Mouse (Mus musculus) heart, embryonic 11.5 days (tissue): ENCODE data around the gene Gm21083. TPM values are rescaled to one million over a fixed set of nuclear protein-coding genes. Genes with fewer than 3 reads are reported as not detected.
"Not testable (repeated sequence)": the region's sequence is repeated elsewhere in the genome, so short reads cannot be mapped to it uniquely, and the experiment has no call there.

Experiments
- ATAC-seq: fragments of 200-750 bp; cut with Nextera tagmentation; replicated peaks from 2 replicates; pipeline ENCODE4 v1.8.0; 2017; ENCODE audit warnings: moderate library complexity; ENCODE audit not compliant: insufficient number of reproducible peaks, low FRiP score, low TSS enrichment
- H3K27ac ChIP-seq: fragments of 300-500 bp; sonication (generic); 2 replicates; pipeline ENCODE4 v1.5.1; 2014; ENCODE audit warnings: mild to moderate bottlenecking, low read depth, low read length
- H3K27me3 ChIP-seq: fragments of 300-500 bp; sonication (generic); 2 replicates; pipeline ENCODE4 v1.6.1; 2014; ENCODE audit warnings: mild to moderate bottlenecking, low read length, mixed read lengths; ENCODE audit not compliant: control insufficient read depth, insufficient read depth
- H3K36me3 ChIP-seq: fragments of 300-500 bp; sonication (generic); 2 replicates; pipeline ENCODE4 v1.6.1; 2014; ENCODE audit warnings: mild to moderate bottlenecking, low read length, moderate library complexity, mixed read lengths; ENCODE audit not compliant: control insufficient read depth, insufficient read depth
- H3K4me1 ChIP-seq: fragments of 300-500 bp; sonication (generic); 2 replicates; pipeline ENCODE4 v1.6.1; 2014; ENCODE audit warnings: low read length; ENCODE audit not compliant: control insufficient read depth, insufficient read depth
- H3K4me2 ChIP-seq: fragments of 300-500 bp; sonication (generic); 2 replicates; pipeline ENCODE4 v1.6.1; 2014; ENCODE audit warnings: mild to moderate bottlenecking, moderate library complexity
- H3K4me3 ChIP-seq: fragments of 300-500 bp; sonication (generic); 2 replicates; pipeline ENCODE4 v1.5.1; 2014; ENCODE audit warnings: low read depth, low read length
- H3K9ac ChIP-seq: fragments of 300-500 bp; sonication (generic); 2 replicates; pipeline ENCODE4 v1.6.1; 2014; ENCODE audit warnings: mild to moderate bottlenecking, low read depth, low read length, moderate library complexity
- H3K9me3 ChIP-seq: fragments of 300-500 bp; sonication (generic); replicated peaks from 2 replicates; pipeline ENCODE4 v1.6.1; 2016; ENCODE audit warnings: low read length; ENCODE audit not compliant: control insufficient read depth
- WGBS: fragments of 180-500 bp; shearing (Covaris S2); extraction: QIAGEN DNeasy Blood & Tissue Kit; methylation state at CpG from one replicate; pipeline ENCODE4 v1.1.7; 2014; ENCODE audit not compliant: insufficient replicate concordance; 5-methylcytosine and 5-hydroxymethylcytosine counted together
- polyA plus RNA-seq: library from polyadenylated mRNA; unstranded; fragments of >200 nt; fragmentation: Nextera tagmentation; extraction: Ambion mirVana; gene quantifications from 2 replicates; pipeline ENCODE4 v1.2.1, GENCODE M21; 2014

The Gm21083 gene
- polyA plus RNA-seq, 1 experiment from 2014 or later, result 0.27 TPM

DNA sequence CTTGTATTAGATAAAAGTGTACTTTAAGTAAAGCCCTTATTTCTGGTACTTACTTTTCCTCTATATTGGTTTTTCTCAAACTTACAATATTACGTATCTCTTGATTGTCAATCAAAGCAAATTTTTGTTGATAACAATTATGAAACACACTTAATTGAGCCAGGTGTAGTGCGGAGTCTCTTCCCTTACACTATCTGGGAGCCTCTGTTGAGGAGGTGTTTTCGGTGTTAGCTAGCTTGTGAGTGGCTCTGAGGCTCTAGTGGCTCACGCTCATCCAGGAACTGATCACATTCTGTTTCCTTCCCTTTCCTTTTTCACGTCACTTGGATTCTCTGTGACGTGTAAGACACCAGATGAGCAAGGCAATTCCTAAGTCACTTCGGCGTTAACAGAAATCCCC lies 26.5 kb downstream of the Gm21083 start:
- H3K9me3 ChIP-seq, H3K9ac ChIP-seq, H3K27me3 ChIP-seq, H3K4me2 ChIP-seq, H3K27ac ChIP-seq, H3K4me1 ChIP-seq, ATAC-seq, H3K4me3 ChIP-seq, H3K36me3 ChIP-seq: not testable (repeated sequence)
- 65% methylated on average over 8 of the region's 8 CpGs for WGBS

DNA sequence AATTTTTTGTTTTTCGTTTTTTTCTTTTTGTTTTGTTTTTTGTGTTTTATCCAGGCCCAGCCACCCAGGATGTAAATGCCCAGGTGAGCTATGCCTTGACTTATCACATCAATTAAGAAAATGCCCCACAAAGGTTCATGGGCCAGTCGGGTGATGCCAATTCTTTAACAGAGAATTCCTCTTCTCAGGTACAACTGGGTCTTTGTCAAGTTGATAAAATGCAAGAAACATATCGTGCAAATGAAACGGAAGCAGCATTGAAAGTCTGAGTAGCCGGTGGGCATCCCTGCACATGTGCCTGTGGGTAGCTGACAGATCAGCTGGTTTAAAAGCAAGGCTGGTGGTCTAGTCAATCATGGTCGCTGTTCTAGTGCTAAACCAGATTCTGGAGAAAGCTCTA lies 29.5 kb downstream of the Gm21083 start:
- not testable (repeated sequence) for H3K27me3 ChIP-seq, H3K4me1 ChIP-seq, H3K36me3 ChIP-seq, H3K27ac ChIP-seq, H3K4me3 ChIP-seq, H3K4me2 ChIP-seq, H3K9ac ChIP-seq, H3K9me3 ChIP-seq
- 65% methylated on average over 5 of the region's 6 CpGs for WGBS
- peak; percentile 78 for ATAC-seq

GRCm38 (mm10) chr5:15610695-15611094 lies 33.6 kb downstream of the Gm21083 start:
- H3K36me3 ChIP-seq, H3K9me3 ChIP-seq, H3K27ac ChIP-seq, H3K27me3 ChIP-seq, H3K9ac ChIP-seq, H3K4me2 ChIP-seq, H3K4me1 ChIP-seq, ATAC-seq, H3K4me3 ChIP-seq: not testable (repeated sequence)
- WGBS, result 2% methylated on average over 1 of the region's 1 CpGs

DNA sequence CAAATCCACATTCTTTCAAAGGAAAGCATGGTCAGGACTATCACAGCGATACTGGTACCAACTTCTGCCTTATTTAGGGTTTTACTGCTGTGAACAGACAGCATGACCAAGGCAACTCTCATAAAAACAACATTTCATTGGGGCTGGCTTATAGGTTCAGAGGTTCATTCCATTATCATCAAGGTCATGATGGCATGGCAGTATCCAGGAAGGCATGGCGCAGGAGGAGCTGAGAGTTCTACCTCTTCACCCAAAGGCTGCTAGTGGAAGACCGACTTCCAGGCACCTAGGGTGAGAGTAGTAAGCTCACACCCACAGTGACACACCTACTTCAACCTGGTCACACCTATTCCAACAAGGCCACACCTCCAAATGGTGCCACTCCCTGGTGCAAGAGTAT lies 39.1 kb downstream of the Gm21083 start:
- ATAC-seq, result 0 out of 2 replicates have a peak, but pooled peaks have one; percentile 59

GRCm38 (mm10) chr5:15618764-15619163 lies 41.6 kb downstream of the Gm21083 start, which contains the start of gene Speer4d:
Gene Speer4d, plus strand, starts transcription at chr5:15619064.
- H3K9me3 ChIP-seq, H3K4me3 ChIP-seq, ATAC-seq, H3K36me3 ChIP-seq, H3K27ac ChIP-seq, H3K4me2 ChIP-seq, H3K4me1 ChIP-seq, H3K9ac ChIP-seq, H3K27me3 ChIP-seq: not testable (repeated sequence)
- 47% methylated on average over 1 of the region's 1 CpGs for WGBS

More for the DNA sequence above, 39.1 kb downstream of the Gm21083 start:
- not testable (repeated sequence) for H3K9ac ChIP-seq, H3K4me1 ChIP-seq, H3K9me3 ChIP-seq, H3K4me3 ChIP-seq, H3K36me3 ChIP-seq, H3K27me3 ChIP-seq, H3K27ac ChIP-seq, H3K4me2 ChIP-seq
- 68% methylated on average over 3 of the region's 3 CpGs for WGBS

GRCm38 (mm10) chr5:15628136-15628535 lies 51.0 kb downstream of the Gm21083 start:
- ATAC-seq, H3K4me3 ChIP-seq, H3K9ac ChIP-seq, H3K4me2 ChIP-seq, H3K4me1 ChIP-seq, H3K9me3 ChIP-seq, H3K27me3 ChIP-seq, H3K27ac ChIP-seq, H3K36me3 ChIP-seq: not testable (repeated sequence)
- 17% methylated on average over 1 of the region's 1 CpGs for WGBS

DNA sequence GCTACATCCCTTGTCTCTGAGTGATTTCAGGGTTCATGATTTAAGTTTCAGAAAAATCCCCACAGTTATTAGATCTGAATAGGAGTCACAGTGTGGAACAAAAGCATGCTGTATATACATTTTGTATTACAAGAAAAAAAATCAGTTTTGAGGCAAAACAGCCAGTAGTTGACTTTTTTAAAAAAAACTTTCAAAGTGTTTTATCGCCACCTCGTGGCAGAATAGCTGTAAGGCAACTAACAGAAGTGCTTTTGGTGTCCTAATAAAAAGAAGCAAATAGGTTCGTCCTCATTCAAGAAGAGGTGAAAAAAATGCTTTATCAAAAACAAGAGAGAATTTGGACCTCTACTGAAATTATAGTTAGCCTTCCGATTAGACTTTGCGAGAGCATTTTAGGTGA lies 52.9 kb downstream of the Gm21083 start:
- H3K4me2 ChIP-seq, H3K9ac ChIP-seq, H3K4me1 ChIP-seq, H3K27ac ChIP-seq, H3K4me3 ChIP-seq, ATAC-seq, H3K27me3 ChIP-seq, H3K9me3 ChIP-seq, H3K36me3 ChIP-seq: not testable (repeated sequence)
- WGBS, result 27% methylated on average over 5 of the region's 5 CpGs

Other genes with a start within 250 kb of the Gm21083 start
- not detected in 2 replicates for gene Gm21149, start 100.8 kb upstream of the Gm21083 start, polyA plus RNA-seq
- 0.24 TPM in 1 of 2 replicates, not detected in the other for gene Gm21190, start 48.1 kb upstream of the Gm21083 start, polyA plus RNA-seq
- not detected in 2 replicates for gene Speer4d, start 41.7 kb downstream of the Gm21083 start, polyA plus RNA-seq
- not detected in 2 replicates for gene 4930572O03Rik, start 79.7 kb downstream of the Gm21083 start, polyA plus RNA-seq
- gene Speer4c, start 136.9 kb downstream of the Gm21083 start, polyA plus RNA-seq, result 0.14 TPM in 1 of 2 replicates, not detected in the other